Mouse (Mus musculus) thymus, postnatal 14 days (tissue): ENCODE measurements around the gene Tecpr2.
"Not testable (repeated sequence)": the region's sequence is repeated elsewhere in the genome, so short reads cannot be mapped to it uniquely, and the experiment has no call there.

ENCODE experiments used
- DNase-seq: peaks from one replicate; pipeline ENCODE4 v3.0.0; 2021

The Tecpr2 gene

GRCm38 (mm10) chr12:110889036-110890020, at the start of gene Tecpr2, which contains the start of gene Cinp:
Tecpr2 (plus strand) TSS chr12:110889264.
Cinp (minus strand) TSS chr12:110889145.
- DNase-seq: peak; percentile 97

GRCm38 (mm10) chr12:110840348-110841198, 48.5 kb upstream of the Tecpr2 start, which contains the start of gene Mok:
Mok (minus strand) TSS chr12:110840939.
- peak; percentile 97 for DNase-seq

- DNase-seq: no peak
Observed at GRCm38 (mm10) chr12:110841731-110842493, 47.2 kb upstream of the Tecpr2 start.

GRCm38 (mm10) chr12:110843194-110844048, 45.6 kb upstream of the Tecpr2 start:
- peak; percentile 80 for DNase-seq

- no peak for DNase-seq
Observed at GRCm38 (mm10) chr12:110844227-110845130, 44.6 kb upstream of the Tecpr2 start.

- DNase-seq: peak; percentile 59
Observed at GRCm38 (mm10) chr12:110845131-110845880, 43.8 kb upstream of the Tecpr2 start.

GRCm38 (mm10) chr12:110846191-110846765, 42.8 kb upstream of the Tecpr2 start:
- DNase-seq: no peak

- peak; percentile 83 for DNase-seq
Observed at GRCm38 (mm10) chr12:110850010-110850928, 38.8 kb upstream of the Tecpr2 start, which contains the start of gene Zfp839. Zfp839 (plus strand) TSS chr12:110850253.

- DNase-seq: no peak
Observed at GRCm38 (mm10) chr12:110850929-110851256, 38.2 kb upstream of the Tecpr2 start.

GRCm38 (mm10) chr12:110851414-110851813, 37.6 kb upstream of the Tecpr2 start:
- no peak for DNase-seq

- DNase-seq: no peak
Observed at GRCm38 (mm10) chr12:110851923-110852322, 37.1 kb upstream of the Tecpr2 start.

GRCm38 (mm10) chr12:110854786-110855737, 34.0 kb upstream of the Tecpr2 start:
- DNase-seq: no peak

GRCm38 (mm10) chr12:110857196-110857595, 31.9 kb upstream of the Tecpr2 start:
- peak; percentile 46 for DNase-seq

- DNase-seq: not testable (repeated sequence)
Observed at GRCm38 (mm10) chr12:110858681-110859080, 30.4 kb upstream of the Tecpr2 start.

GRCm38 (mm10) chr12:110860293-110860692, 28.8 kb upstream of the Tecpr2 start:
- no peak for DNase-seq

GRCm38 (mm10) chr12:110861256-110861655, 27.8 kb upstream of the Tecpr2 start:
- DNase-seq: peak; percentile 65

- DNase-seq: no peak
Observed at GRCm38 (mm10) chr12:110864008-110864407, 25.1 kb upstream of the Tecpr2 start.
